Mouse (Mus musculus) megakaryocyte, embryonic 14.5 days (primary cell): ENCODE results near the gene Fga.

Experiments
- FLI1 ChIP-seq: IDR thresholded peaks from 2 replicates; pipeline ENCODE4 v1.6.1; 2012; ENCODE audit warnings: low read length, inconsistent platforms, mixed read lengths
- GATA1 ChIP-seq: IDR thresholded peaks from 3 replicates; pipeline ENCODE4 v1.6.1; 2012; ENCODE audit warnings: mixed read lengths, low read length, inconsistent platforms, borderline replicate concordance

DNA sequence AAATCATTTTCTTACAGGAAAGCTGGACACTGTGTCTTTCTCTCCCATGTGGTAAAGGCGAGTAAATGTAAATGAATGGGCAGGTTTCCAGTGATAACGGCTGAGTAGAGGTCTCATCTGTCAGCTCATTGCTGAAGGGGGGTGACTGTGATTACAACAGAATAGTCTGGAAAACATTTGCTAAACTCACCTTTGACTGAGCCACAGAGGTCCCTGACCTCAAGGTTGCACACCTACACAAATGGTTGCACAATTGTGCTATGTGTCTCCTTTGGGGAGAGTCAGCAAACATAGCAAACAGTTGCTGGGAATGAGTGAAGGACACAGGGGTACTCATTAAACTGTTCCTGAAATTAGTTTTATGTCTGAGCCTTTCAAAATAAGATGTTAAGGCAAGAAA lies 13.0 kb downstream of the Fga start:
- TF ChIP-seq GATA1 (no peak), FLI1 (no peak)
